Mouse (Mus musculus): ENCODE data around the gene Gabpa.

- TF ChIP-seq CTCF (IDR thresholded peaks at IDR 0.05; ENCODE audit: extremely low read depth, insufficient read length, insufficient replicate concordance, low read depth, low read length) (no peak), POLR2A (IDR thresholded peaks at IDR 0.05; ENCODE audit: low read depth, low read length) (no peak)
Measured at GRCm38 (mm10) chr16:84835441-84835822, 707 bp downstream of the Gabpa start, which contains the start of gene Atp5j.

Measured in small intestine, adult 2 months (tissue).